Comparison of ENCODE assay signal across 29 mouse cellular contexts in the genomic region with DNA sequence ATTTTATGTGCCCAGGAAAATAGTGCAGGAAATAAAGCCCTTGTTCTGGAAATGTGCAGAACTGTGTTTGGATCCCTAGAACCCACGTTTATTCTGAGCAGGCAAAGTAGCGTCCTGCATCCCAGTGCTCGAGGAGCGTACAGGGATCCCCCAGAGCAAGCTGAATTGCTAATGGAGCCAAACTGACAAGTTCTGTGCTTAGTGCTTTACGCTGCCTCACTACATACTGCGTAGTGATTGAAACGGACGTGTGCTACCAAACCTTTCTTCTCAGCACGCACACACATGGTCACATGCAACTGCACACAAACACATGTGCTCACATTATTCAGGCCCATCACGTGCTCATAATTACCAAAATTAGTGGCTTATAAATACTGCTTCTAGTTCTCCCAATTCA.
DNase-seq lines count a peak whose midpoint lies in the region; ATAC-seq and TF ChIP-seq lines count a peak whose summit lies in the region.
"Had no signal": no experiment of that assay in that cellular context is flagged by ENCODE, and none has a peak within 500 bp of the region (broad histone marks: within the 10 kb centered on the region; RNA-seq: fewer than 3 reads in every experiment).

No protein-coding gene starts in this region.

- H3K27me3 ChIP-seq in forebrain, postnatal 0 days (ENCODE audit: insufficient read depth, low read length) = no peaks in the 10 kb centered on the region
- H3K27me3 ChIP-seq in forebrain, embryonic 13.5 days = no peaks in the 10 kb centered on the region
- H3K27me3 ChIP-seq: embryonic facial prominence, embryonic 13.5 days; forebrain, embryonic 12.5 days; heart, embryonic 12.5 days; heart, embryonic 15.5 days; hindbrain, embryonic 13.5 days had no signal

- peak; percentile 29; the same call in 1 of the 2 replicates for ATAC-seq in forebrain, postnatal 0 days
- no peak for ATAC-seq in forebrain, embryonic 13.5 days
- ATAC-seq: activated CD4-positive, CD25-positive, alpha-beta regulatory T cell, adult 4 months; forebrain, embryonic 16.5 days; hindbrain, embryonic 16.5 days had no signal

- no peaks in the 10 kb centered on the region for H3K36me3 ChIP-seq in forebrain, postnatal 0 days (ENCODE audit: insufficient read depth)
- no peaks in the 10 kb centered on the region for H3K36me3 ChIP-seq in forebrain, embryonic 13.5 days (ENCODE audit: poor library complexity, severe bottlenecking)
- H3K36me3 ChIP-seq: embryonic facial prominence, embryonic 10.5 days; embryonic facial prominence, embryonic 13.5 days; forebrain, embryonic 12.5 days; heart, embryonic 12.5 days; heart, embryonic 15.5 days; hindbrain, embryonic 10.5 days; hindbrain, embryonic 13.5 days had no signal

- H3K4me1 ChIP-seq in forebrain, postnatal 0 days (ENCODE audit: insufficient read depth) = no peaks in the 10 kb centered on the region
- H3K4me1 ChIP-seq in forebrain, embryonic 13.5 days = no peaks in the 10 kb centered on the region
- H3K4me1 ChIP-seq: embryonic facial prominence, embryonic 10.5 days; embryonic facial prominence, embryonic 13.5 days; forebrain, embryonic 12.5 days; heart, embryonic 12.5 days; hindbrain, embryonic 10.5 days; hindbrain, embryonic 13.5 days had no signal

- H3K4me2 ChIP-seq in forebrain, postnatal 0 days (ENCODE audit: low read depth) = no peak overlapping the region
- H3K4me2 ChIP-seq in forebrain, embryonic 13.5 days = no peak overlapping the region
- H3K4me2 ChIP-seq: embryonic facial prominence, embryonic 13.5 days; forebrain, embryonic 12.5 days; heart, embryonic 12.5 days; heart, embryonic 15.5 days; hindbrain, embryonic 13.5 days had no signal

- H3K4me3 ChIP-seq in forebrain, postnatal 0 days (ENCODE audit: low read depth, low read length) = no peak overlapping the region
- H3K4me3 ChIP-seq in forebrain, embryonic 13.5 days = no peak overlapping the region
- no peak overlapping the region for H3K4me3 ChIP-seq in layer of hippocampus, adult 2 months
- H3K4me3 ChIP-seq: embryonic facial prominence, embryonic 10.5 days; embryonic facial prominence, embryonic 13.5 days; erythroblast, embryonic 14.5 days; forebrain, embryonic 12.5 days; heart, embryonic 12.5 days; heart, embryonic 15.5 days; hindbrain, embryonic 10.5 days; hindbrain, embryonic 13.5 days had no signal

- no peak for TF ChIP-seq CTCF in forebrain, postnatal 0 days (IDR thresholded peaks at IDR 0.05; ENCODE audit: low read depth)
- TF ChIP-seq CTCF in layer of hippocampus, adult 2 months (conservative IDR thresholded peaks at IDR 0.05) = no peak

- 70% methylated on average over 10 of the region's 10 CpGs for WGBS in forebrain, postnatal 0 days
- 86% methylated on average over 10 of the region's 10 CpGs for WGBS in forebrain, embryonic 13.5 days

- no peak overlapping the region for H3K27ac ChIP-seq in forebrain, postnatal 0 days (ENCODE audit: low read depth, low read length)
- no peak overlapping the region for H3K27ac ChIP-seq in forebrain, embryonic 13.5 days
- peak overlapping the region; percentile 47; the same call in 1 of the 2 replicates for H3K27ac ChIP-seq in layer of hippocampus, adult 2 months
- H3K27ac ChIP-seq: embryonic facial prominence, embryonic 10.5 days; embryonic facial prominence, embryonic 13.5 days; forebrain, embryonic 12.5 days; heart, embryonic 15.5 days; hindbrain, embryonic 10.5 days; hindbrain, embryonic 13.5 days had no signal

- H3K9ac ChIP-seq in forebrain, postnatal 0 days = no peak overlapping the region
- H3K9ac ChIP-seq in forebrain, embryonic 13.5 days = no peak overlapping the region
- H3K9ac ChIP-seq: embryonic facial prominence, embryonic 13.5 days; forebrain, embryonic 12.5 days; heart, embryonic 12.5 days; heart, embryonic 15.5 days; hindbrain, embryonic 13.5 days had no signal

- no peaks in the 10 kb centered on the region for H3K9me3 ChIP-seq in forebrain, postnatal 0 days (ENCODE audit: low read length)
- H3K9me3 ChIP-seq in forebrain, embryonic 13.5 days (replicated peaks) = no peaks in the 10 kb centered on the region
- H3K9me3 ChIP-seq: embryonic facial prominence, embryonic 10.5 days; embryonic facial prominence, embryonic 13.5 days; forebrain, embryonic 12.5 days; heart, embryonic 12.5 days; heart, embryonic 15.5 days; hindbrain, embryonic 10.5 days; hindbrain, embryonic 13.5 days had no signal

- no peak for DNase-seq in forebrain, postnatal 0 days
- DNase-seq in layer of hippocampus, adult 2 months (ENCODE audit: low spot score in 2 of 2) = no peak
- no peak for DNase-seq in layer of hippocampus, adult 18-20 months (ENCODE audit: low spot score in 2 of 2)
- DNase-seq in retina, postnatal 1 day = peak; percentile 34
- DNase-seq in retina, embryonic 14.5 days (ENCODE audit: low spot score) = no peak
- no peak for DNase-seq in adrenal gland, postnatal 25 days
- DNase-seq: adrenal gland, adult 8-10 months; adrenal gland, postnatal 36 days; cerebellum, adult 11 months; cerebellum, adult 2 months; cerebellum, adult 9-11 months; cerebellum, postnatal 25 days; embryo, embryonic 11 days; gastrocnemius, postnatal 10 days; gastrocnemius, postnatal 36 days; heart, postnatal 10 days; heart, postnatal 36 days had no signal
